Mouse (Mus musculus): Measurements from ENCODE around the gene Erlin1.

Gene Erlin1

GRCm38 (mm10) chr19:44069121-44069913 lies at the start of gene Erlin1:
TSS of gene Erlin1 (minus strand) at chr19:44069785.
- peak; percentile 99 for DNase-seq

DNA sequence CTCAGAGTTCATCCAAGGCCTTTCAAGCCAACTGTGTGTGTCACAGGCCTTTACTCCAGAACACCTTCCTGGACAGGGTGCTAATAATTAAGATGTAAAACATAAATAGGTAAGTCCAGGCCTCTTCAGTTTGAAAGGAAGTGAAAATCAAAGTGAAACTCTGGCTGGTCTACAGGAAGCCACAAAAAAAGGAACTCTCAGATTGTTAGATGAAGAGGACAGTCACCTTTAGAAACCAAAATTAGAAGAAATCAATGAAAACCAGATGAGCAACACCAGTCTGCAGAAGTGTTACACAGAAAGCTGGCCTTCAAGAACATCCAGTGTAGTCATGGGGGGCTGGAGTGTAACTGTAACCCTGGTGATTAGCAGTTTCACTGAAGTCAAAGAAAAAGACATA lies 48.2 kb upstream of the Erlin1 start:
- DNase-seq: peak; percentile 45

- DNase-seq: peak; percentile 59
Measured at GRCm38 (mm10) chr19:44111706-44112105, 42.1 kb upstream of the Erlin1 start.

DNA sequence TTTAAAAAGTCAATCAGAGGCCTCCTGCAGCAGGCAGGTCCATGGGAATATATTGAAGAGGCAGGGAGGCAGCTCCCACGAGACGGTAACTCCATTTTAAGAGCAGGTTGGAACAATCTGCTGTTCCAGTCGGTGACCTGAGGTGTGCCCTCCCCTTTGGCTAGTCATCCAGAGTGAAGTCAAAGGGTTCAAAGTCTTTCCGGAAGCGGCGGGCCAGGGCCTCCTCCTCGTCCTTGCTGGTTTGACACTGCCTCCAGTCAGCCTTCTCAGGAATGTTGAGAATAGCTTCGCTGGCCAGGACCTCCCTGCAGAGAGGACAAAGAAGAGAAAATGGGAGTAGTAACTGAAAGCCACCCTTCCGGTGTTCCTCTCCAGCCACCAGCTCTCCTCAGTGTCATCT lies 40.8 kb upstream of the Erlin1 start:
- DNase-seq: peak; percentile 80

DNA sequence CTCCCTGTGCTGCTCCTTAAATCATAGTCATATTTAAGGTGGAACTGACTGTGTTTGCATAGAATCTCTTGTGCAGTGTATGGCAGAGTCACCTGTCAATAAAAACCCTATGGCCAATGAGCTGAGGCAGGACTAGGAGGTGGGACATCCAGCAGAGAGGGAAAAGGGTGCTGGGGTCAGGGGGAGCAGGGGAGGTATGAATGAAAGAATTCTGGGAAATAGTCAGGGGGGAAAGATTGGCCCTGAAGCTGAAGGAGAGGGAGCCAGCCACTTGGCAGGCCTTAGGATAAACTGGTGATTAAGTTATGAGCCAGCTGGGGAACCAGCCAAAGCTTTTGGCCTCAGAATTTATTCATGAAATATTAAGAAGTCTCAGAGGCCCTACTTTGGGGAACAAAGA lies 39.4 kb upstream of the Erlin1 start:
- DNase-seq: peak; percentile 88

DNA sequence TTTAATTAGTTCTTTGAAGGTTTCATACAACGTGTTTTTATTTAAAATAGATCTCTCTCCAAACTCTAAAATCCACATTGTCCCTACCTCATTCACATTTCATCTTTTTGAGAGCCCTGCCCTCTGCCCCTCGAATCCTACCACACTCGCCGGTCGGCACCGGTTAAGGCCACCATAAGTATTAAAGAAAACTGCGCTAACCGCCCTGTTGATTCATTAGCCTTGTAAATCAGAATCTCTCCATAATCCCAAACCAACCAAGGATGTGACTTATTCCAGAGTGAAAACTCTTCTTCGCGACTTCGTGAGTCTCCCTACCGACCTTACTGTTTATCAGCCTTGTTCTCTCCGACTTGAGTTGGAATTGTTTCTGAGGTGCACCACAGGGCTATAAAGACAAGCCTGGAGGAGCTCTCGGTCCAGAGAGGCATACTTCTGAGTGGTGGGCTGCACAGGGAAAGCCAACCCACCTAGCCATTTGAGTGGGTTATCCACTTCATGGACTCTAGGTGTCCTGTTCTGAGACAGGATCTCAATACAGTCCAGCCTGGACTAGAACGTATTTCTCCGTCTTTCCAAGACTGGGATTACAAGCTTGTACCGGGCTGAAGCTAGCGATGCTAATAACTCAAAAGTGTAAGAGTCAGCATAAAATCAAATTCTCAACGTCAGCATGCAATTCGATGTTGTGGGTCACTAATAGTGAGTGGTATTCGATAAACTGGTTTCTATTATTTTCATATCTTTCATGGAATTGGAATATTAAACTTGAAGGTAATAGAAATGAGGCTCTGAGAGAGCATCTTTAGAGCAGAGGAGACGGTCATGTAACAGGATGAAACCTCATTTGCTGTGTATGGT lies 38.3 kb upstream of the Erlin1 start:
- DNase-seq: peak; percentile 88

DNA sequence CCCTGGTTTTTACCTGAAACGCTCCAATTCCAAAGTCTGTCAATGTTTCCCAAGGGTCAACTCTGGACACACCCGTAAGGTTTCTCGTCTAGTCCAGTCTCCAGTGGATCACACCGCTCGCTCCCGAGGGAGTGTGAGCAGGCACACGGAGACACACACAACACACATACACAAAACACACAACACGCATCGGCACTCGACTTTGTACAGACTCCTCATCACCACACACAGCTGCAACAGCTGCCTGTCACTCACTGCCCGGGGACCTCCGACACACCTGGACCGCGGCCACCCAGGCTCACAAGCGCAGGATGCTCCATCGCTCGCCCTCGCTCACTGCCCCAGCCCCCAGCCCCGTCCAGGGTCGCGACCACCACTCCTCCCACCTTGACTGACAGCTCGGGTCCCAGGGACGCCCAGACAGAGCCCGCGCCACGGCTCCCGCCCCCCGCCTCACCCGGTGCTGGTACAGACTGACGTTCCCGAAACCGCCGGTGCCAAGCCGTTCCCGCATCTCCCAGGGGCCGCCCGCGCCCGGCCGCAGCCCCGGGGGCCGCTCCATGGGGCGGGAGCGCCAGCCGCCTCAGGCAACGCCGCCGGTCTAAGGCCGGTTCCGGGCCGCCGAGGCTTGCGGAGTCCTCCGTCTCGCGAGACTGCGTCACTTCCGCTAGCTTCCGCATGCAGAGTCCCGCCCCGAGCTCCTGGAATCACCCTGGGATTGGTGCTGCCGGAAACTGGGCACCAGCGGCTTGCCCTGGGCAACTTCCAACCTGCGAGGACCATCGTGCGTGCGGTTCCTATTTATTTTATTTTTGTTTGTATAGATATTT lies 37.5 kb upstream of the Erlin1 start, which contains the start of gene Chuk:
TSS of gene Chuk (minus strand) at position 650 of the 830 bp plus-strand sequence.
- DNase-seq: peak; percentile 99

DNA sequence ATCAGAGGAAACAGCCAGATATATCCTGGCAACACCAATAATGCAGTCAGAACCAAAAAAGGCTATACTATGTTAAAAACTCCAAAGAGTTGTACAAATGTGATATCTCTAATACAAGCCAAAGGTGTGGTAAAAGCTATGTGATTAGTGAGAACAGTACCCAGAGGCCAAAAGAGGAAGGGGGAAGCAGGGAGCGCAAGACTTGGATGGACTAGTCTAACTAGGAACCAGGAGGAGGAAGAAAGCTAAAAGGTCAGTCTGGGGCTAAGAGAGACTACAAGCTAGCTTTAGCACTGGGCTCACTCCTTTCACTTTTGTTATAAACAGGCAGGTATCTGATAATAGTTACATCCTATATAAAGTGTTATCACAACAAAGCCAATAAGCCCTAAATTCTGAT lies 34.8 kb upstream of the Erlin1 start:
- peak; percentile 43 for DNase-seq

- DNase-seq: peak; percentile 80
Measured at GRCm38 (mm10) chr19:44103001-44103400, 33.4 kb upstream of the Erlin1 start.

DNA sequence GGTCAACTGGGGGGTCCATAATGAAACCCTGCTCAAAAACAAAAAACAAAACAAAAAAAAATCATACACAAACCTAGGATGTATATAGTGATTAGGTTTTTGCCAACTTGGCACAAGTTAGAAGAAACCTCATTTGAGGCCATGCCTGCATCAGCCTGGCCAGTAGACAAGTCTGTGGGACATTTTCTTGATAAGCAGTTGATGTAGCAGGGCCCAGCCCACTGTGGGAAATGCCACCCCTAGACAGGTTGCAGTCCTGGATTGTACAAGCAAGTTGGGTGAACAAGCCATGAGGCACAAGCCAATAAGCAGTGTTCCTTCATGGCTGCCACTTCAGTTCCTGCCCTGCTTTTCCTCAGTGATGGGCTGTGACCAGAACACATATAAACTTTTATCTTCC lies 31.3 kb upstream of the Erlin1 start:
- peak; percentile 42 for DNase-seq

DNA sequence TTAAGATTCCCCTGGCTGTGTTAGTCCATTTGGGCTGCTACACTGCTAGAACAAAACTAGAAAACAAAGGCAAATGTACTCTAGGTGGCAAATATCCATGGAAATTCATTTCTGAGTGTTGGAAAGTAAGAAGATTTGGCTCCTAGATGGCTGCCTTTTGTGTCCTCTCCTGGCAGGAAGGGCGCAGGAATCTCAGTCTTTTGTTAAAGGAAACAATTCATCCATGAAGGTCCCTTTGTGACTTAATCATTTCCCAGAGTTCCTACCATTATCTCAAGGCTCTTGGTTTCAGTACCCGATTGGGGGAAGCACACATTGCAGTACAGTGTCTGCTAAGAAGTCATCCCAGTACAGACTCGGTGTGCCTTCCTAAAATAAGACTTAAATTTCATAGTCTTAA lies 16.7 kb upstream of the Erlin1 start:
- DNase-seq: no peak

DNA sequence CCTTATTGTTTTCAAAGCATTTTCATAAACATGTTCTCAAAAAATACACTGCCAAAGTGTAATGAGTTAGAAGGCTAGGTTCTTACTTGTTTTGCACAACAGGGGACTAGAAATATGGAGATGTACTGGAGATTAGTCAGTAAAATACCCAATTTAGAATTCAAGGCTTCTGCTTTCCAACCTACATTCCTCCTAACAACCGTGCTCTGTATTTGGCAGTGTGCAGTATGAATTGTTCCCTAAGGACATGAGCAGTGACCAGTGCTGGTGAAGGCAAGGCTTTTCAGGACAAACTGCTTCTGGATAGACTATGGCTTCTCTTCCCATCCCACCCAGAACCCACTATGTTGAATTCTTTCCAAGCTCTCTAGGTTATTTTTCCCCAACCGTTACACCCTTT lies 11.3 kb upstream of the Erlin1 start:
- DNase-seq: peak; percentile 2

DNA sequence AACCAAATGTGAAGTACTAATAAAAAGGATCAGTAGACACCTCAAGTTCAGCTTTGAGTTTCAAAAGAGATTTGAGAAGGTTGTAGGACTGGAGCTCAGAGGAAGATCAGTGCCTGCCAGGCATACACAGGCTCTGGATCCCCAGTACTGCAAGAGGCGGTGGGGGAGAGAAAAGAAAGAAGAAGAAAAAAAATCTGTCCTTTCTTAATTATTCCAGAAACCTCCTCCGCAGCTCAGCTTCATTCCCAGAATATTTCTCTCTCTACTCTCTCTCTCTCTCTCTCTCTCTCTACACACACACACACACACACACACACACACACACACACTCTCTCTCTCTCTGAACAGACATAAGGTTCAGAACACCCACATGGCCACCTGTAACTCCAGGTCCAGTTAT lies 10.4 kb upstream of the Erlin1 start:
- no peak for DNase-seq

DNA sequence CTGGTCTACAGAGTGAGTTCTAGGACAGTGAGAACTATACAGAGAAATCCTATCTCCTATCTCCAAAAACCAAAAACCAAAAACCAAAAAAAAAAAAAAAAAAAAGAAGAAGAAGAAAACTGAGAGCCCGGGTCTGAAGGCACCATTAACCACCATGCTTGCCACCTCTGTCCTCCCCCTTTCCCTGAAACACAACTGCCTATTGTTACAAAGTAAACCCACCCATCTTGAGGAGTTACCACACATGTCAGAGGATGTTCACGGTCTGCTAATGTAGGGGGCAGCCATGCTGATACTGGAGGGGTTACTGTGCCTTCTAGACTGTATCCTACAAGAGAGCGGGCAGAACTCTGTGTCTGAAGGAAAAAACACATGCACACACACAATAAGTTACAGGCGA lies 7.4 kb upstream of the Erlin1 start:
- peak; percentile 44 for DNase-seq

DNA sequence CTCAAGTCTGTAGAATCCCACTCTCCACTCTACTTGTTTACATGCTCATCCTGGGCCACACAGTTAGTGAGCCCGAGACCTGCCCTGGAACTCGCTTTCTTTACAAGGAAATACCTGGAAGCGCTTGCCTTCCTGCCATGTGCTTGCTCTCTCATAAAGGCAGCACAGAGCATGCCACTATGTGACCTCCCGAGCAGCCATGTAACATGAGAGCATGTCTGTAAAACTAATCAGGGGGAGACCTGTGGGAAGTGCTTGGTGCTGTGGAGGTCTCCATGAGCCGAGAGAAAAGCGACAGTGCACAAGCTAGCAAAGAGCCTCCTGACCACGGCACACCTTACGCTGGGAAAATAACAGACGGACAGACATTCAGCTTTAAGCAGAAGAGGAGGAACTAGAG lies 6.9 kb upstream of the Erlin1 start:
- DNase-seq: peak; percentile 60

DNA sequence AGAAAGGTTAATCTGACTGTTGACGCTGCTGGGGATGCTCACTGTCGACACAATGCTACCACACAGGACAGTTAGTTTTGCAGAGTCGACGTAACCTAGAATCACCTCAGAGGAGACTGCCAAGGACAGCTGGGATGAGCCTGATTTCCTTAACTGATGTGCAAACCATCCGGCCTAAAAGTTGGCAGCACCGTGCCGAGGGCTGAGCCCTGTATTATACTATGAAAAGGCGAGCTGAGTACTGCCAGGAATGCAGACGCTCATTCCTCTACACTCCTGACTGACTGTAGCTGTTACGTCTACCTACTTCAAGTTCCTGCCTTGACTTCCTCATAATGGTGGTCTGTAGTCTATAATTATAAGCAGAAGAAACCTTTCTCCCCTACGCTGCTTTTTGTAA lies 5.4 kb upstream of the Erlin1 start:
- peak; percentile 73 for DNase-seq

DNA sequence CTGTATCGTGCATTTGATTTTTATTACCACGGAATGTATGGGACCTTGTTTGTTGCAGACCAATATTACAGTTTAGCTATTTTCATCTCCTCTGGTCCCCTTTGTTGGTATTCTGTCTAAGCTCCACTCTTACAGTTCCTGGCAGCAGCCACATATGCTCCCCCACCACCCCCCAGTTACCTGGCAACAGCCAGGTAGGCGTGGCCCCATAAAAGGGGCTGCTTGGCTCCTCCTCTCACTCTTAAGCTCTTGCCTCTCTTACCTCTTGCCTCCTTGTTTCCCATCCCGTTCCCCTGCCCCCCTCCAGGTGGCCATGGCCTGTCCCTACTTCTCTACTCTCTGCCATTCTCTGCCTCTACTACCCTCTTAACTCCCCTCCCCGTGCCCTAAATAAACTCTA lies 1.6 kb upstream of the Erlin1 start:
- DNase-seq: peak; percentile 88

- no peak for DNase-seq
Measured at GRCm38 (mm10) chr19:44069914-44070232, 288 bp upstream of the Erlin1 start.

DNA sequence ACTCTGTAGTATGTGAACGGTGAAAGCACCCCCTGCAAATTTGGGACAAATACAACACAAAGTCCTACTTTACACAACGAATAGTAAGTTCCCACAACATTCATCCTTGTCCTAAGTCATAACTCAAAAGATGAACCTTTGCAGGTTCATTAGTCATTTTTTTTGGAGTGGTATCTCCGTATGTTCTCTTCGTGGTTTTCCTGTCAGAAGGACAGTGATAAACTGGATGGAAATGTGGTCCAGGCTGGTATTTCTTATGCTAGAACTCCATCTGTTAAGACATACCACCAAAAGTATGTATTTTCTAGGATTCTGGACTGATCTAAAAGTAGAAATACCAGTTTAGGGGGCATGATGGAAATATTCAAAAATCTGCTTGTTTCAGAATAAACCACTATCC lies 1.4 kb downstream of the Erlin1 start:
- no peak for DNase-seq

DNA sequence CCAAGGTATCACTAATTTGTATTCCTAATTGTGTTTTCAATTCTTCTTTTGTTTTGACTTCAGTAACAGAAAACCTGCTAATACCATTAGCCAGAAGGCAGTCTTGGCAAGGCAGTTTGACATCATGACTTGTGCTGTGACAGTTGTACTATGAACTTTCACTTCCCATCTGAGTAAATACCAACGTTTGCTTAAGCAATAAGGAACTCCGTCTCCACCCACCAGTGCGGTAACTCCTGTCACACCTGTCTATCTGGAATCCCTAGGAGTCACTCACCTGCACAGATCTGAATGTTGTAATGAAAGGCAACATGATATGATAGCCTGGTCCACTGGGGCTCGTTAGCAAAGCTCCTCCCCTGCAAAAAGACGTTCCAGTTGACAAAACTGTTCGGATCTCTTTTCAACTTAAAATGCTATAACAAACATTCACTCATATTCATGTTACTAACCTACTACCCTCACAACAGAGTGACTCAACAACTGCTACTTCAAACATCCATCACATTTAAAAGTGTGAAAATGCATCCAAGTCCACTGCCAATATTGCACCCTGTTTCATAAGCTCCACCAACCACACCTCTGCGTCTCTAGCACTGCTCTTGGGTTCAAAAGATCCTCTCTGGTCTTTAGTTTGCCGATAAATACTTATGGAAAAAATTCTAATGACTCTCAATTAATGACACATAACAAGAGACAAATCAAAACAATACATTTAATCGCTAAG lies 2.1 kb downstream of the Erlin1 start:
- DNase-seq: peak; percentile 79

GRCm38 (mm10) chr19:44064734-44065133 lies 4.9 kb downstream of the Erlin1 start:
- peak; percentile 16 for DNase-seq

- DNase-seq: peak; percentile 22
Measured at GRCm38 (mm10) chr19:44063773-44064172, 5.8 kb downstream of the Erlin1 start.

DNA sequence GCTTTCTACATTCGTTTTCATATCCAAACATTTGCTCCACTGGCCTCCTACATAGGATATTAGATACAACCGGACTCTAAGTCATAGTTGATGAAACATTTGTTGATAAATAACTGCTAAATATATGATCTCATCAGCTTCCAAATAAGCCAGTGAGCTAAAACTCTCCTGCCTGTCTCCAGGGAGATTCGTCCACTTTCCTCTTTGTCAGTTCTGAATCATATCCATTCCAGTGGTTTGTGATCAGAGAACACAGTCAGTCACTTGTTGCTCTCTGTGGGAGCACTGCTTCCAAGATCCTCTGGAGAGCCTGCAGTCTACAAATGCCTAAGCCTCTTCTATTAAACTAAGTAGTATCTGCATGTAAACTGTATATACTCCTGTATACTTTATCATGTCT lies 9.4 kb downstream of the Erlin1 start:
- peak; percentile 41 for DNase-seq
